Mouse (Mus musculus): ENCODE measurements at regions not wholly inside any gene's neighbourhood (a gene's known extent, or its start where the extent isn't known, plus 50 kb on each side); places are given as distances from the start of the nearest gene placed in this dataset.

GRCm38 (mm10) chr1:125307223-125307622, 128.3 kb downstream of the Actr3 start:
- no peak for DNase-seq (ENCODE audit: low read depth, low spot score)

GRCm38 (mm10) chr1:125298520-125299090, 136.9 kb downstream of the Actr3 start:
- no peak for DNase-seq (ENCODE audit: low read depth, low spot score)

GRCm38 (mm10) chr1:125295646-125296045, 139.9 kb downstream of the Actr3 start:
- no peak for DNase-seq (ENCODE audit: low read depth, low spot score)

- DNase-seq (ENCODE audit: low read depth, low spot score), result no peak
Measured at GRCm38 (mm10) chr1:125290320-125291021, 145.1 kb downstream of the Actr3 start.

GRCm38 (mm10) chr1:125286347-125286746, 149.2 kb downstream of the Actr3 start:
- peak; percentile 40 for DNase-seq (ENCODE audit: low read depth, low spot score)

GRCm38 (mm10) chr1:125284693-125285092, 150.8 kb downstream of the Actr3 start:
- peak; percentile 12 for DNase-seq (ENCODE audit: low read depth, low spot score)

- no peak for DNase-seq (ENCODE audit: low read depth, low spot score)
Measured at GRCm38 (mm10) chr1:125273752-125274151, 161.8 kb downstream of the Actr3 start.

GRCm38 (mm10) chr1:125263684-125264083, 171.8 kb downstream of the Actr3 start:
- DNase-seq (ENCODE audit: low read depth, low spot score), result no peak

GRCm38 (mm10) chr1:125263068-125263467, 172.5 kb downstream of the Actr3 start:
- no peak for DNase-seq (ENCODE audit: low read depth, low spot score)

- DNase-seq (ENCODE audit: low read depth, low spot score), result no peak
Measured at GRCm38 (mm10) chr1:125242345-125242744, 193.2 kb downstream of the Actr3 start.

GRCm38 (mm10) chr1:125241717-125242116, 193.8 kb downstream of the Actr3 start:
- no peak for DNase-seq (ENCODE audit: low read depth, low spot score)

GRCm38 (mm10) chr1:125237595-125237988, 197.9 kb downstream of the Actr3 start:
- DNase-seq (ENCODE audit: low read depth, low spot score), result no peak

GRCm38 (mm10) chr1:125236948-125237594, 198.5 kb downstream of the Actr3 start:
- DNase-seq (ENCODE audit: low read depth, low spot score), result no peak

- DNase-seq (ENCODE audit: low read depth, low spot score), result no peak
Measured at GRCm38 (mm10) chr1:125234747-125235146, 200.8 kb downstream of the Actr3 start.

- DNase-seq (ENCODE audit: low read depth, low spot score), result no peak
Measured at GRCm38 (mm10) chr1:125223370-125223769, 212.2 kb downstream of the Actr3 start.

GRCm38 (mm10) chr1:125216192-125216591, 219.3 kb downstream of the Actr3 start:
- DNase-seq (ENCODE audit: low read depth, low spot score), result no peak

- DNase-seq (ENCODE audit: low read depth, low spot score), result no peak
Measured at GRCm38 (mm10) chr1:125187091-125187490, 248.4 kb downstream of the Actr3 start.

GRCm38 (mm10) chr1:125176124-125176937, 259.2 kb downstream of the Actr3 start:
- no peak for DNase-seq (ENCODE audit: low read depth, low spot score)

GRCm38 (mm10) chr1:125174725-125175124, 260.8 kb downstream of the Actr3 start:
- DNase-seq (ENCODE audit: low read depth, low spot score), result no peak

- no peak for DNase-seq (ENCODE audit: low read depth, low spot score)
Measured at GRCm38 (mm10) chr1:125172474-125172873, 263.1 kb downstream of the Actr3 start.

- no peak for DNase-seq (ENCODE audit: low read depth, low spot score)
Measured at GRCm38 (mm10) chr1:125165226-125165625, 270.3 kb downstream of the Actr3 start.

- DNase-seq (ENCODE audit: low read depth, low spot score), result no peak
Measured at GRCm38 (mm10) chr1:125158481-125158880, 277.0 kb downstream of the Actr3 start.

Measured in ES-CJ7 (cell line).